Mouse (Mus musculus): ENCODE results near the gene Negr1.

DNA sequence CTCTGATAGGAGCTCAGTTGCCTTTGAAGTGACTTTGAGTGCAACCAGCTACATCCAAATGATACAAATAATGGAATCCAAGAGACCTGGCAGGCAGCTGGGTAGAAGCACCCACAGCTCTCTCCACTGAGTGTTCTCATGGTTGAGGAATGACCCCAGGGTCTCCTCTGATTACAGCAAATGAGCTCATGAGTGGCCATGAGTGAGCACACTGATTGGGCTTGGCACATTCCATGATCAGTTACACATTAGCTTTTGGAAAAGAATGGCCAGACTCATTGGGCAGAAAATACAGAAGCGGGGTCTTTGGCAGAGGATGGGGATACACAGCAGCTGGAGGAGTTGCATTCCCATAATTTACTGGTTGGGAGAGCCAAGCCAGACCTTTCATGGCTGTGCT, 678.6 kb downstream of the Negr1 start:
- TF ChIP-seq CTCF (conservative IDR thresholded peaks at IDR 0.05; ENCODE audit: insufficient read depth, insufficient read length, low read depth, low read length): no peak
- TF ChIP-seq POLR2A (IDR thresholded peaks at IDR 0.05; ENCODE audit: low read depth, low read length): no peak

All from kidney, adult 2 months (tissue).